Mouse (Mus musculus): ENCODE results near the gene Zfp598.
A peak's percentile ranks its signal among the peaks of the same experiment; 100 is the strongest.

- TF ChIP-seq CTCF (IDR thresholded peaks at IDR 0.05; ENCODE audit: borderline replicate concordance, extremely low read depth, insufficient read depth, insufficient read length) (peak; percentile 34; the same call in 1 of the 2 replicates), POLR2A (IDR thresholded peaks at IDR 0.05; ENCODE audit: borderline replicate concordance, extremely low read depth, insufficient read depth, insufficient read length, poor library complexity, severe bottlenecking) (peak; percentile 71)
Measured at GRCm38 (mm10) chr17:24696011-24696697, 26.7 kb downstream of the Zfp598 start, which contains the start of the genes Gfer and Noxo1.

All from brain, embryonic 14.5 days (tissue).